In the genomic region with DNA sequence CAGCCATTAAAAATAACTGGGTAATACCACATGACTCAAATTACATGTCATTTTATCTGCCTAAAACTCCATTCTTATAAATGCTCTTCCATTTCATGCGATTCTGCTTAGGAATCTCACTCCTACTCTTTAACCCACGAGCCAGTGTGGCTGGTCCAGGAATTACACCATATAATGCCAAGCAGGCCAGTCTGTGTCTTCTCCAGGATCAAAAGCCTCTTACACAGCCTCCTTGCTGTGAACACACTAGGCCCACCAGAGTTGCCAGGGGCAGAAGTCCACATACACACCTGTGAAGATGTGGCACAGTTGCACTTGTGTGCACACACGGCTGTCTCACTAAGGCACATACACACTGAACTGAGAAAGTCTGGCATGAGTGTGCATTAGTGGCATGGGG, we compare ENCODE assay signal across 24 mouse cellular contexts. TPM values are rescaled to one million over a fixed set of nuclear protein-coding genes. Genes with fewer than 3 reads are reported as not detected.
DNase-seq lines count a peak whose midpoint lies in the region; ATAC-seq and TF ChIP-seq lines count a peak whose summit lies in the region.
"Had no signal": no experiment of that assay in that cellular context is flagged by ENCODE, and none has a peak within 500 bp of the region (broad histone marks: within the 10 kb centered on the region; RNA-seq: fewer than 3 reads in every experiment).

No protein-coding gene starts in this region.

- no peak overlapping the region for H3K4me3 ChIP-seq in hindbrain, postnatal 0 days (ENCODE audit: low read length)
- no peak overlapping the region for H3K4me3 ChIP-seq in hindbrain, embryonic 14.5 days (replicated peaks; ENCODE audit: low read length)
- H3K4me3 ChIP-seq: embryonic facial prominence, embryonic 12.5 days; forebrain, embryonic 12.5 days; heart, adult 2 months; heart, embryonic 13.5 days; hindbrain, embryonic 12.5 days; liver, embryonic 13.5 days; midbrain, embryonic 10.5 days; neural tube, embryonic 15.5 days had no signal

- ATAC-seq in hindbrain, postnatal 0 days: no peak
- no peak for ATAC-seq in hindbrain, embryonic 14.5 days (ENCODE audit: low FRiP score)

- no peak for DNase-seq in hindbrain, postnatal 0 days (ENCODE audit: low spot score)
- DNase-seq in hindbrain, embryonic 14.5 days (ENCODE audit: low spot score): no peak
- peak; percentile 8 for DNase-seq in cerebellum, adult 11 months
- DNase-seq in cerebellum, adult 18-20 months: peak; percentile 22 to 25
- peak; percentile 50 to 55 for DNase-seq in cerebellum, postnatal 14 days
- no peak for DNase-seq in layer of hippocampus, adult 9-10 months (ENCODE audit: low spot score)
- no peak for DNase-seq in urinary bladder, postnatal 14 days (ENCODE audit: low spot score)
- DNase-seq: adrenal gland, adult 8-10 months; gastrocnemius, postnatal 36 days; heart, adult 2 months; heart, postnatal 14 days; kidney, adult 8-10 months; kidney, postnatal 14 days; liver, embryonic 13.5 days; lung, embryonic 14.5 days; lung, postnatal 36 days; thymus, postnatal 25 days had no signal

- no peaks in the 10 kb centered on the region for H3K27me3 ChIP-seq in hindbrain, postnatal 0 days (ENCODE audit: insufficient read depth, low read length)
- H3K27me3 ChIP-seq in hindbrain, embryonic 14.5 days (ENCODE audit: control insufficient read depth, insufficient read depth, low read length): no peaks in the 10 kb centered on the region
- H3K27me3 ChIP-seq: embryonic facial prominence, embryonic 12.5 days; forebrain, embryonic 12.5 days; heart, embryonic 13.5 days; hindbrain, embryonic 12.5 days; liver, embryonic 13.5 days; neural tube, embryonic 15.5 days had no signal

- 86% methylated on average over 3 of the region's 3 CpGs for WGBS in hindbrain, postnatal 0 days
- WGBS in hindbrain, embryonic 14.5 days: 93% methylated on average over 3 of the region's 3 CpGs

- TF ChIP-seq CTCF in hindbrain, postnatal 0 days (IDR thresholded peaks at IDR 0.05; ENCODE audit: low read depth): peak; percentile 33; the same call in 1 of the 2 replicates

- H3K4me2 ChIP-seq in hindbrain, postnatal 0 days (ENCODE audit: low read depth, low read length): no peak overlapping the region
- no peak overlapping the region for H3K4me2 ChIP-seq in hindbrain, embryonic 14.5 days (replicated peaks)
- H3K4me2 ChIP-seq: embryonic facial prominence, embryonic 12.5 days; forebrain, embryonic 12.5 days; heart, embryonic 13.5 days; hindbrain, embryonic 12.5 days; liver, embryonic 13.5 days; lung, embryonic 14.5 days; neural tube, embryonic 15.5 days had no signal

- no peaks in the 10 kb centered on the region; the same call in 1 of the 2 replicates for H3K4me1 ChIP-seq in hindbrain, postnatal 0 days (ENCODE audit: insufficient read depth, low read length)
- H3K4me1 ChIP-seq in hindbrain, embryonic 14.5 days (replicated peaks; ENCODE audit: control insufficient read depth, insufficient read depth, low read length): no peaks in the 10 kb centered on the region
- H3K4me1 ChIP-seq: embryonic facial prominence, embryonic 12.5 days; forebrain, embryonic 12.5 days; hindbrain, embryonic 12.5 days; liver, embryonic 13.5 days; midbrain, embryonic 10.5 days; neural tube, embryonic 15.5 days had no signal

- no peak overlapping the region for H3K27ac ChIP-seq in hindbrain, postnatal 0 days
- H3K27ac ChIP-seq in hindbrain, embryonic 14.5 days: no peak overlapping the region
- H3K27ac ChIP-seq: embryonic facial prominence, embryonic 12.5 days; forebrain, embryonic 12.5 days; heart, adult 2 months; heart, embryonic 13.5 days; hindbrain, embryonic 12.5 days; liver, embryonic 13.5 days; midbrain, embryonic 10.5 days; neural tube, embryonic 15.5 days had no signal

- no peak overlapping the region for H3K9ac ChIP-seq in hindbrain, postnatal 0 days (replicated peaks; ENCODE audit: low read length)
- H3K9ac ChIP-seq in hindbrain, embryonic 14.5 days: no peak overlapping the region
- H3K9ac ChIP-seq: embryonic facial prominence, embryonic 12.5 days; forebrain, embryonic 12.5 days; heart, embryonic 13.5 days; hindbrain, embryonic 12.5 days; liver, embryonic 13.5 days; lung, embryonic 14.5 days; neural tube, embryonic 15.5 days had no signal

- no peaks in the 10 kb centered on the region for H3K9me3 ChIP-seq in hindbrain, postnatal 0 days (ENCODE audit: low read length)
- H3K9me3 ChIP-seq in hindbrain, embryonic 14.5 days (ENCODE audit: control insufficient read depth, low read length): no peaks in the 10 kb centered on the region
- H3K9me3 ChIP-seq: embryonic facial prominence, embryonic 12.5 days; forebrain, embryonic 12.5 days; heart, embryonic 13.5 days; hindbrain, embryonic 12.5 days; liver, embryonic 13.5 days; neural tube, embryonic 15.5 days had no signal

- no peaks in the 10 kb centered on the region for H3K36me3 ChIP-seq in hindbrain, postnatal 0 days (ENCODE audit: insufficient read depth, low read length)
- H3K36me3 ChIP-seq in hindbrain, embryonic 14.5 days (replicated peaks; ENCODE audit: control insufficient read depth, insufficient read depth): no peaks in the 10 kb centered on the region
- H3K36me3 ChIP-seq: embryonic facial prominence, embryonic 12.5 days; forebrain, embryonic 12.5 days; heart, embryonic 13.5 days; hindbrain, embryonic 12.5 days; liver, embryonic 13.5 days; midbrain, embryonic 10.5 days; neural tube, embryonic 15.5 days had no signal

RNA-seq across cellular contexts. Expression of a gene that starts 50.8 kb away (rescaled TPM):
- total RNA-seq in hindbrain, postnatal 0 days (2014; rRNA removed): 23.2 and 28.4 TPM in 2 replicates
- polyA plus RNA-seq in hindbrain, postnatal 0 days (2015; fragmentation: Nextera tagmentation; extraction: Ambion mirVana): 12.5 and 16.8 TPM in 2 replicates
- 15.8 and 16.1 TPM in 2 replicates for polyA plus RNA-seq in hindbrain, embryonic 14.5 days (2014; fragmentation: Nextera tagmentation; extraction: Ambion mirVana)
- total RNA-seq: gastrocnemius, postnatal 36 days; heart, adult 2 months; heart, postnatal 14 days; MEL had no signal
- polyA plus RNA-seq: liver, embryonic 13.5 days had no signal

Comparison
In these comparisons a context has a peak if more than half of its experiments do, and no peak if none do; other contexts are left out.
1. DNase-seq: peak in cerebellum, adult 11 months (single experiment), cerebellum, adult 18-20 months (2 of 2) and cerebellum, postnatal 14 days (2 of 2); none in hindbrain, postnatal 0 days (single experiment), hindbrain, embryonic 14.5 days (single experiment), layer of hippocampus, adult 9-10 months (single experiment) and urinary bladder, postnatal 14 days (single experiment).